Mouse (Mus musculus): ENCODE measurements at regions not wholly inside any gene's neighbourhood (a gene's known extent, or its start where the extent isn't known, plus 50 kb on each side); places are given as distances from the start of the nearest gene placed in this dataset.

DNA sequence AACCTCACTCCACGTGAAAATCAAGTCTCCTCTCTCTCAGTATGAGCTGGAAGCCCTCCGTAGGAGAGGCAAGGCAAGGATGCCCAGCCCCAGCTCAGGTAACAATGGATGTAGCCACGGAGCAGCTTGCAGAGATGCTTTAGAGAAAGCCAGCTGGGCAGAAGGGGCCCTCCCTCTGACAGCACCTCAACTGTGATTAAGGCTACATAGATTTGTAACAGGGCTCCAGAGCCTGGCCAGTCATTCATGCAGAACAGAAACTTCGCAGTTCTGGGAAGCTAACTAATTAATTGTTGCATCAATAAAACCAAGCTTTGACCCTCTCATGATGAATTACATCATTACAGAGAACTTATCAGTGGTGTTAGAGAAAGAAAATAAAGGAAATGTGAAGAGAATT is 480.8 kb downstream of the Grin2a start:
- no peak overlapping the region for H3K9ac ChIP-seq (ENCODE audit: insufficient read depth, low read depth, low read length, poor library complexity, severe bottlenecking)
- no peaks in the 10 kb centered on the region; a peak in 1 of 4 replicates for H3K4me1 ChIP-seq (ENCODE audit: control insufficient read depth in 2 of 2, insufficient read depth in 2 of 2, low read length in 2 of 2, poor library complexity in 1 of 2)
- H3K4me3 ChIP-seq (ENCODE audit: insufficient read depth in 1 of 2, low read depth in 1 of 2, low read length in 2 of 2, poor library complexity in 1 of 2, severe bottlenecking in 1 of 2): no peak overlapping the region
- in situ Hi-C loops (cut with MboI; ENCODE audit: low sequenced_read_pairs in 2 of 2, unreplicated experiment in 2 of 2): no loop called here
- no peak overlapping the region for H3K27ac ChIP-seq (ENCODE audit: insufficient read depth, low read depth, low read length, poor library complexity, severe bottlenecking)
- no peaks in the 10 kb centered on the region for H3K9me3 ChIP-seq (ENCODE audit: control insufficient read depth, insufficient read depth, low read depth, low read length)
- no peaks in the 10 kb centered on the region for H3K36me3 ChIP-seq (ENCODE audit: control insufficient read depth, insufficient read depth, low read length, poor library complexity, severe bottlenecking)
- no peak for DNase-seq (ENCODE audit: low read depth, low spot score)
- TF ChIP-seq CHD2 (IDR thresholded peaks at IDR 0.05; ENCODE audit: low read depth, low read length) (no peak), ZC3H11A (IDR thresholded peaks at IDR 0.05; ENCODE audit: borderline replicate concordance, low read depth, low read length) (no peak), MAFK (IDR thresholded peaks at IDR 0.05; ENCODE audit: insufficient read depth, low read depth, low read length) (no peak), ZNF384 (IDR thresholded peaks at IDR 0.05; ENCODE audit: low read depth, low read length) (no peak), HCFC1 (IDR thresholded peaks at IDR 0.05; ENCODE audit: borderline replicate concordance, insufficient read depth, low read length) (no peak)

Data from ES-E14 (cell line).